Mouse (Mus musculus) fat pad, adult 2 months (tissue): ENCODE results near the gene Usp5.
"Not testable (repeated sequence)": the region's sequence is repeated elsewhere in the genome, so short reads cannot be mapped to it uniquely, and the experiment has no call there.

Source experiments
- DNase-seq: peaks from one replicate; pipeline ENCODE4 v3.0.0-alpha.2; 2011; ENCODE audit warnings: low read depth, low spot score; ENCODE audit errors: extremely low read depth

Gene Usp5

DNA sequence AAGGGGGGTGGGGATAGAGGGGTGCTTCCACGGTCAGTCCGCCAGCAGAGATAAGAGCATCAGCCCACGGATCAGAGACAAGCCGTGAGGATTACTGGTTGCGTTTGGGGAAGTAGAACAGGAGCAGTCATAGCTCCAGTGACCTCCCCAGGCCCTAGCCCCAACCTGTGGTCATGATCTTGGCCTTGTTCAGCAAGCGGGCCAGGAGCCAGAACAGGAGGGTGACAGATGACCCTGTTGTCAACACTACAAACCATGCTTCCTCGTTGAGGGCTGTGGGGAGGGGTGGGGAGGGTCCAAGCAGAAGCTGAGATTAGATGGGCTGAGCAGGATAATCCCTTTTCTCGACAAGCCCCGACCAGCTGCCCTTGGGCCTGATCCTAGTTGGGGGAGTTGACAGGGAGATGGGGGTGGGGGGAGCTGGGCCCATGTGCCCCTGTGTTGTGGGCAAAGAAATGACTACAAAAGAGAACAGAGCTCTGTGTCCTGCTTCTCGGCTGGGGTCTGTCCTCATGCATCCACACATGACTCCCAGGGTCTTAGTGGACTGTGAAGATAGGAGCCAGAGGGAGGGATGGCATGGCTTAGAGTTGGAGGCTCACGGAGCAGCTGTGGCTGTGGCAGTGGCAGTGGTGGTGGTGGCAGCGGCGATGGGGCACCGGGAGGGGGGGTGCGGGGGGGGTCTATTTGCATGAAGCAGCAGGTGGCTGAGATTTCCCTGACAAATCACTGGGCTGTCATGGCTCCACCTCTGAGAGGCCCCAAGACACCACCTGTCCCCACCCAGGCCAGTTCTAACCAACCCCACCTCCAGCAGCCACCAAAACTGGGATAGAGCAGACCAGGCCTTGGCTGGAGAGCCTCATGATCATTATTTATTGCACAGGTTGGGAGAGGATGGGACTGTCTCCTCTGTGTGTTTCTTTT is 11.2 kb upstream of the Usp5 start, which contains the start of gene Gnb3:
Gene Gnb3 (minus strand): TSS at position 35 of the 927 bp plus-strand sequence.
- DNase-seq = no peak

DNA sequence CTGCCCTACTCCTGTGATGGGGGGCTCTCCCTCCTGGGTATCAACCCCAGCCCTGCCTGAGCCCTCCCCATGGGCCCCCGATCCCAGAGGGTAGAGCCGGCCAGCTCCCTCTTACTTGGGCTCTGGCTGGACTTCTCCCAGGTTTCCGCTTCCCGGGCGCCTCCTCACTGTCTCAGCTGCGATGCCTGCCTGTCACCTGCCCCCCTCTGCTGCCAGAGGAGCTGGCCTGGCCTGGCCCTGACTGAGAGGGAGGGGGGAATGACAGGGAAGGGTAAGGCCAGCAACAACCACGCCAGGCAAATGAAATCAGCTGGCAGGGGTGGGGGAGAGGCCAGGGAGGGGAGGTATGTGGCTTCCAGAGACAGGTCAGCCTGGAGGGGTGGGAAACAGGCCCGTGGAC is 10.5 kb upstream of the Usp5 start:
- DNase-seq = no peak

DNA sequence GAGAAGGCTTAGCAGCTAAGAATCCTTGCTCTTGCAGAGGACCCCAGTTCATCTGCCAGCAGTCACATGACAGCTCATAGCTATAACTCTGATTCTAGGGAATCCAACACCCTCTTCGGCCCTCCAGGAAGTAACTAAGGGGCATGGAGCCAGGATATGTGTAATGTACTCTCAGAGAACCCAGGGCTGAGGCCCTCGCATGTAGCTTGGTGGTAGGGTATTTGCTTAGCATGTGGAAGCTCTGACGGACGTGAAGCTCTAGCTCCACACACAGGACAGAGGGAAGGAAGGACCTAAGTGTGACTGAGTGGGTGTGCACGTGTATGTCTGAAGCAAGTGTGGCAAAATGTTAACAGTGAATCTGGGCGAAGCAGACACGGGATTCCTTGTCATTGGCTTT is 7.1 kb upstream of the Usp5 start:
- DNase-seq = no peak

DNA sequence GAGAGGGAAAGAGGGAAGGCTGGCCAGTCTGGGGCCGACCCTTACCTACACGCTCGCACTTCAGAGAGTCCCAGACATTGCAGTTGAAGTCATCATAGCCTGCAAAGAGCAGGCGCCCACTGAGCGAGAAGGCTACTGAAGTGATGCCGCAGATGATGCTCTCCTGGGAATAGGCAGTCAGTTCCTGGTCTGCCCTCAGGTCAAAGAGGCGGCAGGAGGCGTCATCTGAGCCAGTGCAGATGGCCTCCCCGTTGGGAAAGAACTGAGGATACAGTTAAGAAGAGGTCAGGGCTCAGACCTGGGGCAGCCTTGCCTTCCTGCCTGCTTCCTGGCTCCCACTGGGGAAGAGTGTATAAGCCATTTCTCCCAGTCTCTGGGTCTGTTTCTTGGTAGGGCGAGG is 6.2 kb upstream of the Usp5 start:
- no peak for DNase-seq

DNA sequence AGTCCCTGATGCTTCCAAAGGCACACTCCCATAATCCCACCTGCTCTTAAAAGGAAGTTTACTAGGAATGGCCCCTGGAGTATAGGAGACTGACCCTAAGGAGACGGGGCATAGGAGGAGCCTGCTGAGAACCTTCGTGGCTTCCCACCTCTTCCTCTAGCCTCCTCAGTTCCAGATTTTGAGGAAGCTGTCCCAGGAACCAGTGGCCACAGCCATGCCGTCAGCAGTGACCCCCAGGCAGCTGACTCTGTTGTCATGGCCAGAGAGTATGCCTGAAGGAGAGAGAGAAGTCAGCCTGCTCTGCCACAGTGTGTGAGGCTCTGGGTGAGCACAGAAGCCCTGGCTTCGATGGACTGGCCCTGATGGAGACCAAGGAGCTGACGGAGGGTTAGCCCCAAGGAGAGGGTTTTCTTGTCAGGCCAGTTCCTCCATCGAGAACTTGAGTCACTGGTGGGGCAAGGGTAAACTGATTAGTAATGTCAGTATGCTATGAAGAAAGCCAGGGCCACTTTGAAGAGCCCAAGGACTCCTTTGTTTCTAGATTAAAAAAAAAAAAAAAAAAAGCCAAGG is 5.3 kb upstream of the Usp5 start:
- no peak for DNase-seq

DNA sequence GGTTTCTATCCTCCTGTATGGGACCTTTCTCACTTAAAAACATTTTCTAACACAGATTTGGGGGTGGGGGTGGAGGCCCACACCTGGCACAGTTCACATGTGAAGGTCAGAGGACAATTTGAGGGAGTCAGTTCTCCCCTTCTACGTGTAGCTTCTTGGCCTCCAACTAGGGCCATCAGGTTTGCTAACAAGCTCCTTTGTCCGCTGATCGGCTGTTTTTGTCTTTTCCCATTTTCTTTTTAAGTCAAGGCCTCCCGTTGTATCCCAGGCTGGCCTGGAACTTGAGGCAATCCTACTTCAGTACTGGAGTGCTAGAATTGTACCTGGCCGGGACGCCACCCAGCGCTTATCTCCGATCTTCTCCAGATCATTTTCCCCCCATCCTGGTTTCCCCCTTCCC is 2.4 kb upstream of the Usp5 start:
- DNase-seq = no peak

DNA sequence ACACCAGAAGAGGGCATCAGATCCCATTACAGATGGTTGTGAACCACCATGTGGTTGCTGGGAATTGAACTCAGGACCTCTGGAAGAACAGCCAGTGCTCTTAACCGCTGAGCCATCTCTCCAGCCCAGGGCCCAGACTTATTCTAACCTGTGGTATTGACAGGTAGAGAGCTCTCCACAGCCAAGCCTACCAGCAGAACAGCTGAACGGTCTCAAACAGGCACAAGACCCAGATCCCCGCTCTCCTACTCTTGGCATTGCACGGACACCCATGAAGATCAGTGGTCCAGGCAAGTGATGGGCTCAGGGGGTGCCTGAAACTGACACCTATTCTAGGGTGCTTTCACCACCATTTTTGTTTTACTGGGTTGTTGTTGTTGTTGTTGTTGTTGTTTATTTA is 1.9 kb upstream of the Usp5 start:
- not testable (repeated sequence) for DNase-seq

DNA sequence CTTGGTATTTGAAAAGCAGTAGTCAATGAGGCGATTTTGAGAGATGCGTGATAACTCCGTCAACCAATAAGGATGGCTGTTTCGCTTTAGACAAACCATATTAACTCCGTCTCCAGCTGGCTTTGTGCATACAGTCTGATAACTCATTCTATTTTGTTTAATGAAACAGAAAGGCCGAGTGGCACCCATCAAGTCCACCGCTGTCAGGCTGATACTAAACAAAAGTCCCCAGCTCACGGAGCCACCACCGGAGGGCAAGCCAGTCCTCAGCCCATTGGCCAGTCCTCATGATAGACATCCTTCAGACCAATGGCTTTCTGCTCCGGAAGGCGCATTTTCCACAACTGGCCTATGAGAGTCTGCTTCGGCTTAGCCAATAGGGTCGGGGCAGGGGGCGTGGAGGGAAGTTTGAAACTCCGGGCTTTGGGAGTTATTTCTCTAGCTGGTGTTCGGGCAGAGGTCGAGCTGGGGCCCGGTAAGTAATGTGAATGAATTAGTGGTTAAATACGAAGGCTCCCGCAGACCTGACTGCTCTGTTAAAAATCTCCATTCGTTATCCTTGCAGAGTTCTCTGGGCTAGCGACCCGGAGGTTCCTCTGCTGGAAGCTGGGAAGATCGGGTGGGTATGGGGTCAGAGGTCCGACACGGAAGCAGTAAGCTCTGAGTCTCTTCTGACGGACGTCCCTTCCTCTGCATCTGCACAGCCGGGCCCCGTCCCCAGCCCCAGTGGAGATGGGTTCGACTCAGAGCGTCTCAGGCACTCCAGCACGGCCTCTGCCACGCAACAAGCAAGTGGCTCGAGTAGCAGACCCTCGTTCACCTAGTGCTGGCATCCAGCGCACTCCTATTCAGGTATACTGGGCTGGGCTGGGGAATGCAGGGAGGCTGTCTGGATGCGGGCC is 766 bp upstream of the Usp5 start:
- DNase-seq = peak; percentile 84

DNA sequence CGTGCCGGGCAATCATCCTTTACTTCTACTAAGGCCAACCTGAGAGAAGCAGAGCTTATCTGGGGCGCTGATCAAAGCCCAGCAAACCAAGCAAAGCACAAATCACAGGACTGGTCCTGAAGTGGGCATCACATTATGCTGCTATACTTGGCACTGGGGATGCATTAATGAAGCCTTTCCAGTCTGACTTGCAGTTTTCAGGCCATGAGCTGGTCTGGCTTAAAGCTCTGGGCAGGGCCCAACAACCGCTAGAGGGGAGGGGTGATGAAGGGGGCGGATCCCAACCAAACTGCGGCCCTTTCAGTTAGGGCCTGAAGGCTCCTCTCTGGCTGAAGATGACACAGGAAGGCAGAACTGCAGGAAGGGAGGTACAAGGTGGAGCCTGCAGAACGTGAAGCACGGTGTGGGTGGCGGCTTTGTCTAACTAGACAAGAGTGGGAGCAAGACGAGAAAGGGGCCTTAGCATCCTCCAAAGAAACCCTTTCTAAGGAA is 1.1 kb downstream of the Usp5 start:
- no peak for DNase-seq

DNA sequence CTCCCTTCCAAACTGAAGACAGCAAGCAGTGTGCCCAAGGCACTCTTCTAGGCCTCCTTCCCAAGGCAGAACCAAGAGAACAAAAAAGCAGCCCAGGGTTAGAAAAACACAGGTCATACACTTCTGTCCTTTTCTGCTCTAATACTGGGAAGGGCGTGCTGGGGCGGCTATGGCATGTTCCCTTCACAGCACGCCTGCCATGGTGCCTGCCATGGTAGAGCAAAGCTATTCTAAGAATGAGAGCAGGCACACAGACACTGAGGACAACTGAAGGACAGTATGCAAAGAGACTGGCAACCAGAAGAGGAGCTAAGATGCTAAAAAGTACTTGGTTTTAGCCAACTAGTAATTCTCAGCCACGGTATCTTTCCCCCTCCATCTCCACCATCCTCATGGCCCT is 7.2 kb downstream of the Usp5 start:
- DNase-seq = no peak

DNA sequence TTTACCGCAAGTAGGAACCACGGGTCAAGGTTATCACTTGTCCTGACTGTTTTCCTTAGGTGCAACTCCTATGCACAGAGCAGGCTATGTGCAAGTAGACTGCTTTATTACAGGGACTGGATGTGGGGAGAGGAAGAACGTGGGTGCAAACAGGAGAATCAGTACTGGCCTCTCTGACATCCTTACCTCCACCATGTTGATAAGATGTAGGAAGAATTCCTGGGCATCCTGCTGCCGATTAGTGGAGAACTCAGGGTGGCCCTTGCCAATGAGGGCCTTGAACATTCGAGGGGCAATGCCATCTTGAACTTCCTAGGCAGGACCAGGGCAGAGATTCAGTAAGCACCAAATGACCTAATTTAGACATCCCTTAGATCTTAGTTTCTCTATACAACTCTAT is 8.4 kb downstream of the Usp5 start:
- no peak for DNase-seq

DNA sequence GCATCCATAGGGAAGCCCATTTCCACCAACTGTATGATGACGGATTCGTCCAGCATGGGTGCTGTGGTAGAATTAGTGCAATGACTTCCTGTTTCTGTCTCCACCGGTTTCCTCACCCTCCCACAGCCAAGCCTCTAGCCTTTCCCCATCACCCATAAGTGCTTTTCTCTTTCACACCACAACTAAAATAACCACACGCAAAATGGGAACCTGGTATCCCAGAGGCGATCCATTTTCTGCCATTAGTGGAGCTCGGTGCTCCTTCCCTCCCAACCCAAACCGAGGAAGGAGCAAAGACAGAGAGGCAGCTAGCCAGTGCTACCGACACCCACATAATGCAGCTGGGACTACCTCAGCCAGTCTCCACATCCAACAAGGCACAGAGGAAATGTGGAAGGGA is 11.3 kb downstream of the Usp5 start:
- DNase-seq = no peak

DNA sequence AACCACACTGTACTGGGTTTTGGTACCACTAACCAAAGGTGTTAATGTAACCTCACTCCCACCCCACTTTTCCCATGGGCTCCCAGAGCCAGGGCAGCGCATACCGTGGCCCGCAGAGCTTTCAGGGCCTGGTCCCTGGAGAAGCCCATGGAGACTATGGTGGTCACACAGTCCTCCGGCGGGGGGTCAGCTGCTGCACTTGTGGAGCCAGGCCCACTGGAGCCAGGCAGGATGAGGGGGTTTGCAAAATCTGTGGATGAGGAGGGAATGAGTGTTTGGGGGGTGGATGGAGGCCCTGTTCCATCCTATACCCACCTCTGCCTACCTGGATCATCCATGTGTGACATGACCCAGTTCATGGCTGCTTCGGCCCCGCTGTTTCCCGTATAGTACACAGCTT is 11.7 kb downstream of the Usp5 start:
- no peak for DNase-seq

DNA sequence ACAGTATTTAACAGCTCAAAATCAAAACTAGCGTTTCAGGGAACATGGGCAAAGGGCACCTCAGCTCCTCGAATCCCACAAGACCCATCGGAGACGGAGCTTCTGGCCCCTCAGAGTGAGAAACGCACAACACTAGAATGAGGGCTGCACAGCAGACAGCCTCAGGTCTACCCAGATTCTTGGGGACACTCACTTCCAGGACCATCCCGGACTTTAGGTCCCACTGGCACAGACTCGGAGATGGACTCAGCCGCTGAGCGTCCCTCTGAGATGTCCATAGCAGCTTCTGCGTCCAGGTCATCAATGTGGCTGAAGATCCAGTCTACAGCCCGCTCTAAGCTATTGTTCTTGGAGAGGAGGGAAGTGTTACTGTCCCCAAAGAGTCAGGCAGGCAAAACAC is 12.2 kb downstream of the Usp5 start:
- no peak for DNase-seq

DNA sequence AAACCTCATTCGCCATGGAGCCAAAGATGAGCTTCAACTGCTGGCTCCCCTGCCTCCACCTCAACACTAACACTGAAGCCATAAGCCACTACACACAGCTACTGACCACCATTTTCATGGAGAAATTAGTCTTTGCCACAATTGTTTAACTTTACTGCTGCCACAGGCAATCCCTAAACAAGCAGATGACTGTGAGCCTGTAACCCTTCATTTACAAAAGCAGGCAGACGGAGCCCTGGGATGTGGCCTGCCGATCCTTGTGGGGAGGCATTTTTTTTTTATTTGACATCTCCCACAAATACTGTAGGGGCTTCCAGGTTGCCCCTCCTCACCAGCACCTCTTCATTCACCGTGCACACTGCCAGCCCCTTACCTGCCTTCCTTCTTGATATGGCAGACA is 12.7 kb downstream of the Usp5 start:
- no peak for DNase-seq

DNA sequence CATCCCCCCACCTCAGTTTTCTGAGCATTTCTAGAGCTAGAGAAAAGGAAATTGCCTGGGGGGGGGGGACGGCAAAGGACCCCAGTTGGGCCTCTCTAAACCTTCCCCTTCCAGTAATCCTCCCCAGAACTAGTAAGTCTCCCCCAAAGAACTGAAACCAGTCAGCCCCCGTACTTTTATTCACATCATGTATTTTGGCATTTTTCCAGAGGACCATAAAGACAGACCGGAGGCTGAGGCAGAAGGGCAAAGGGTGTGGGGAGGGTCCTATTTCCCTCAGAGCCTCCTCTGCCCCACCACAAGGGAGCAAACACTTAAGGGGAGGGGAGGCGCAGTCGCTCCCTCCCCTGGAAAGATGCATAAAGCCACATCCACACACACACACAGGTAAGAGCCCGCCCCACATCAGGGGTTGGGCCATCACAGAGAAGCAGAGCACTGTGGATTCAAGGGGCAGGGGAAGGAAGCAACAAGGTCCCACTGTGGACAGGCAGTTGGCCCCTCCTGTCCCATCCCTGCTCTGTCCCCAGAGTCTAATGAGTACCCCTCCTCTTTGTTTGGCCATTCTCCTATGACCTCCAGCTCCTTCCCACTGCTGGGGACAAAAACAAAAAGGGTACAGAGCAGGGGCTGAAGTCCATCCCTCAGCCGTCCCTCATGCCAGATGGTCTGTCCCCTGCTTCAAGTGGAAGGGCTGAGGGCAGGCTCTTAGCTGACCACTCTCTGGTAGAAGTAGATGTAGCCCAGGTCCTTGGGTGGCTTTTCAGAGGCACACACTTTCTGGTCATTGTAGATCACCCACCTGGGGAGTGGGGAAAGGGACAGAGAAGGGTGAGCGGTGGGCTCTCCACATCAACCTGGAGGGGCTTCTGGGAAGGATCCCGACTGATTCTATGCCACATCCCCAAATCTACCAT is 14.2 kb downstream of the Usp5 start:
- no peak for DNase-seq

DNA sequence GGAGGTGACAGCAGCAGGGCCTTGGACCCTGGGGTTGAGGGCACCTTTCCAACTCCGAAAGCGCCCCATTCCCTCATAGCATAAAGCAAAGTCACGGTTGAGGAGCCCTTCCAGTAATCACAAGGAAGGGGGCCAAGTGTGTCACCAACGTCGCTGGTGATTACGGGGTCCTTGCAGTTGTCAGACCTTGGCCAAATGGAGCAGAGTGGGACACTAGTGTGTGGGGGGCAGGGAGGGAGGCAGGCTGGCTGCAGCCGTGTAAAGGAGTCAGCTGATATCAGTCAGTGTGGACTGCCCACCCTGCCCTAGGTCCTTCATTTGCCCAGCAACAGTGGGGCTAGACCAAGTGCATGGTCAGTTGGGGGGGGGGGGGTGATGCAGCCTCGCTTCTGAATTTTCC is 14.8 kb downstream of the Usp5 start:
- DNase-seq = no peak

DNA sequence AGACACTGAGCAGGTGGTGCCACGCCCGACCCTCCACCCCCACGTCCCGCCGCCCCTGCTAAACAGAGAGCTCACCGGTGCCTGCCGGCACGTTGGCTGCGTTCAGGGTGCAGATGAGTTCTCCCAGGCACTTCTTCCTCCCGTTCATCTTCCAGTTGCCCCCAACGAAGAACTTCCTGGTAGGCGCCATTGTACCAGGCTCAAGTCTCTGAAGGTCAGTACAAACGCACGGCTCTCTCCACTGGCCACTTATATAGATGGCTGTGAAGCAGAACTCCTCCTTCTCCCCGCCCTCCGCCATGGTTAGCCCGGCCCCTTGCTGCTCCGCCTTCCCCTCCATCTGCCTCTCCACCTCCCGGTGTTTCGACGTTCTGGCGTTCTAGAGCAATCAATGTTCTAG is 15.4 kb downstream of the Usp5 start, which contains the start of gene Tpi1:
Gene Tpi1 (minus strand): TSS at position 364 of the 400 bp plus-strand sequence.
- DNase-seq = no peak

DNA sequence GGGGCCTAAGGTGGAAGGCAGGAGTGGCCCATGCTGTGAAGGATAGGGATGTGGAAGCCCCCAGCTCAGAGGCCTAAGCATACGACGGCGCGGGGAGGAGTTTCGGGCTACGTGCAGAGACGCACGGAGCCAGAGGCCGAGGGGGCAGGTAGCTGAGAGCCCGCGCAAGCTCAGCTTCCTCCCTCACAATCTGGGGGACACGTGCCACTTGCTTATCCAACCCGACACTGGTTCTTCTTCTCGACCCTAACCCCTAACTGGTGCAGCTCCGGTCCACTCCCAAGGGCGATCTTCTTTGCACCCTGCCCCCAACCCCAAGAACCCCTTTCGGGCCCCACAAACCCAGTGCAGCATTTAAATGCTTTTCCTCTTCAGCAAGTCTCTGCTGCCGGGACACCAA is 15.8 kb downstream of the Usp5 start:
- no peak for DNase-seq

DNA sequence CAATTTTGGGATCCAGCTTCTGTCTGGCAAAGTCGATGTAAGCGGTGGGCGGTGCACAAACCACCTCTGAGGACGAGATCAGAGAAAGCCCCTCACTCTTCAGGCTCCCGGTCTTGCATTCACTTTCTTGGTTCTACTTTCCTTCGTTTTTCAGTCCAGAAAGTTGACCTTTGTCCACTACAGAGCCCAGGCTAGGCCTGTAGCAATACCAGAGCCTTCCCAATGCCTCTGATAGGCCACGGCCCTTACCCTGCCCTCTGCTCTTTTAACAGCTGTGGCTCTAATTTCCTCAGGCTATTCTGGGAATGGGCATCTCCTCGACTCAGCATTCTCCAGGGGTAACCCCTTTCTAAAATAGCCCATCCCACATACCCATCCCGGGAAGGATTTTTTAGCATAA is 16.4 kb downstream of the Usp5 start:
- DNase-seq = no peak
